In genomic region chr6:84181452-84181851, GRCm38 (mm10) we compare ENCODE assay signal across 8 mouse cellular contexts.
DNase-seq lines count a peak whose midpoint lies in the region.

No protein-coding gene starts in this region.

- DNase-seq in adrenal gland, adult 2 months, result peak; percentile 50
- DNase-seq in adrenal gland, postnatal 4 days (ENCODE audit: low spot score in 2 of 2), result no peak
- peak; percentile 75 for DNase-seq in gastrocnemius, postnatal 25 days
- peak; percentile 59 for DNase-seq in kidney, adult 9 months
- peak; percentile 9 for DNase-seq in ovary, postnatal 10 days (ENCODE audit: low spot score)
- DNase-seq in left cerebral cortex, postnatal 25 days (ENCODE audit: low spot score in 2 of 2), result no peak
- DNase-seq in layer of hippocampus, adult 11-12 months (ENCODE audit: low spot score), result no peak
- no peak for DNase-seq in spleen, adult 18-20 months

- intact Hi-C loops in left cerebral cortex, postnatal 25 days (cut with DNase I), result no loop called here

Comparison
In these comparisons a context has a peak if more than half of its experiments do, and no peak if none do; other contexts are left out.
1. DNase-seq: peak in adrenal gland, adult 2 months (single experiment), gastrocnemius, postnatal 25 days (single experiment), kidney, adult 9 months (single experiment) and ovary, postnatal 10 days (single experiment); none in adrenal gland, postnatal 4 days (0 of 2), left cerebral cortex, postnatal 25 days (0 of 2), layer of hippocampus, adult 11-12 months (single experiment) and spleen, adult 18-20 months (0 of 2).